Mouse (Mus musculus): ENCODE measurements around the gene Actn1.

- no peak for TF ChIP-seq GATA1 (IDR thresholded peaks at IDR 0.05; ENCODE audit: low read length)
- no peak for TF ChIP-seq TAL1 (IDR thresholded peaks at IDR 0.05; ENCODE audit: low read length)
These were observed 93.5 kb downstream of the Actn1 start for GRCm38 (mm10) chr12:80166651-80167050.

Data from erythroblast, embryonic 14.5 days (primary cell).